Mouse (Mus musculus): ENCODE data around the gene Insrr.

- TF ChIP-seq CTCF (IDR thresholded peaks at IDR 0.05; ENCODE audit: low read depth) (no peak), EP300 (IDR thresholded peaks at IDR 0.05; ENCODE audit: low read depth) (no peak)
Measured at GRCm38 (mm10) chr3:87765091-87765490, 31.7 kb upstream of the Insrr start.
